Mouse (Mus musculus): ENCODE measurements around the gene Chil1. TPM values are rescaled to one million over a fixed set of nuclear protein-coding genes. Genes with fewer than 3 reads are reported as not detected.

Gene Chil1
- polyA plus RNA-seq, 1 experiment from 2014 or later, result 3.3 TPM

Other genes with a start within 250 kb of the Chil1 start
- 12.7 and 19.8 TPM in 2 replicates for gene Fmod, start 144.9 kb upstream of the Chil1 start, polyA plus RNA-seq (2016; fragmentation: Nextera tagmentation; extraction: Ambion mirVana)
- 90.4 and 105 TPM in 2 replicates for gene Btg2, start 103.1 kb upstream of the Chil1 start, polyA plus RNA-seq (2016; fragmentation: Nextera tagmentation; extraction: Ambion mirVana)
- 0.13 TPM in 1 of 2 replicates, not detected in the other for gene Chit1, start 70.9 kb upstream of the Chil1 start, polyA plus RNA-seq (2016; fragmentation: Nextera tagmentation; extraction: Ambion mirVana)
- gene Mybph, start 11.3 kb downstream of the Chil1 start, polyA plus RNA-seq (2016; fragmentation: Nextera tagmentation; extraction: Ambion mirVana), result 2.4 and 15.9 TPM in 2 replicates
- 2.3 and 2.4 TPM in 2 replicates for gene Adora1, start 53.3 kb downstream of the Chil1 start, polyA plus RNA-seq (2016; fragmentation: Nextera tagmentation; extraction: Ambion mirVana)
- gene Myog, start 107.8 kb downstream of the Chil1 start, polyA plus RNA-seq (2016; fragmentation: Nextera tagmentation; extraction: Ambion mirVana), result 7.8 and 36.7 TPM in 2 replicates
- gene Ppfia4, start 150.8 kb downstream of the Chil1 start, polyA plus RNA-seq (2016; fragmentation: Nextera tagmentation; extraction: Ambion mirVana), result 6.3 and 7.8 TPM in 2 replicates
- gene Tmem183a, start 179.8 kb downstream of the Chil1 start, polyA plus RNA-seq (2016; fragmentation: Nextera tagmentation; extraction: Ambion mirVana), result 109 and 123 TPM in 2 replicates
- not detected in 2 replicates for gene 4933406M09Rik, start 203.8 kb downstream of the Chil1 start, polyA plus RNA-seq (2016; fragmentation: Nextera tagmentation; extraction: Ambion mirVana)
- 24.1 and 25.9 TPM in 2 replicates for gene Cyb5r1, start 223.4 kb downstream of the Chil1 start, polyA plus RNA-seq (2016; fragmentation: Nextera tagmentation; extraction: Ambion mirVana)
- 73.5 and 78.1 TPM in 2 replicates for gene Adipor1, start 233.2 kb downstream of the Chil1 start, polyA plus RNA-seq (2016; fragmentation: Nextera tagmentation; extraction: Ambion mirVana)